Mouse (Mus musculus) testis, adult 2 months (tissue): Measurements from ENCODE around the gene Polr2e.

Source experiments
- CTCF ChIP-seq: fragments of 200-500 bp; IDR thresholded peaks from 2 replicates; pipeline ENCODE4 v1.5.1; 2012; ENCODE audit warnings: low read depth, mild to moderate bottlenecking, inconsistent platforms, low read length, moderate library complexity; ENCODE audit not compliant: control insufficient read depth, insufficient read depth, insufficient replicate concordance
- POLR2A ChIP-seq: fragments of 200-500 bp; IDR thresholded peaks from 2 replicates; pipeline ENCODE4 v1.6.1; 2012; ENCODE audit warnings: low read depth, mild to moderate bottlenecking, inconsistent platforms, low read length, moderate library complexity; ENCODE audit not compliant: control insufficient read depth

GRCm38 (mm10) chr10:80024229-80025043 is 15.2 kb downstream of the Polr2e start:
- no peak for TF ChIP-seq CTCF
- no peak for TF ChIP-seq POLR2A
